ENCODE assay signal across 9 mouse cellular contexts in genomic region chr14:122462689-122463079, GRCm38 (mm10). TPM values are rescaled to one million over a fixed set of nuclear protein-coding genes. Genes with fewer than 3 reads are reported as not detected.
DNase-seq lines count a peak whose midpoint lies in the region; ATAC-seq lines count a peak whose summit lies in the region.
"Had no signal": no experiment of that assay in that cellular context is flagged by ENCODE, and none has a peak within 500 bp of the region (broad histone marks: within the 10 kb centered on the region; RNA-seq: fewer than 3 reads in every experiment).

No protein-coding gene starts in this region.

- H3K27me3 ChIP-seq in hindbrain, embryonic 10.5 days (ENCODE audit: insufficient read depth, poor library complexity, severe bottlenecking), result peaks cover 94% of the 10 kb centered on the region
- peaks cover 31% of the 10 kb centered on the region for H3K27me3 ChIP-seq in midbrain, embryonic 16.5 days (ENCODE audit: control insufficient read depth, insufficient read depth, low read depth, low read length)

- peak overlapping the region; percentile 70 for H3K4me2 ChIP-seq in midbrain, embryonic 16.5 days (ENCODE audit: low read length)

- peak overlapping the region; percentile 75 for H3K9ac ChIP-seq in midbrain, embryonic 16.5 days (ENCODE audit: low read depth, low read length)
- H3K9ac ChIP-seq: liver, embryonic 15.5 days had no signal

- H3K36me3 ChIP-seq in hindbrain, embryonic 10.5 days, result 0 out of 2 replicates have a peak, but pooled peaks cover 5% of the 10 kb centered on the region
- no peaks in the 10 kb centered on the region for H3K36me3 ChIP-seq in midbrain, embryonic 16.5 days (ENCODE audit: control insufficient read depth, insufficient read depth, low read length)
- H3K36me3 ChIP-seq: liver, embryonic 15.5 days had no signal

- peaks cover 54% of the 10 kb centered on the region for H3K4me1 ChIP-seq in hindbrain, embryonic 10.5 days (replicated peaks)
- H3K4me1 ChIP-seq in midbrain, embryonic 16.5 days (ENCODE audit: control insufficient read depth, insufficient read depth, low read length), result peaks cover 16% of the 10 kb centered on the region

- H3K4me3 ChIP-seq in hindbrain, embryonic 10.5 days, result peak overlapping the region; percentile 72
- peak overlapping the region; percentile 52 for H3K4me3 ChIP-seq in midbrain, embryonic 16.5 days (ENCODE audit: low read depth, low read length)
- H3K4me3 ChIP-seq: erythroblast, embryonic 14.5 days had no signal

- WGBS in hindbrain, embryonic 10.5 days, result 2% methylated on average over 17 of the region's 17 CpGs
- 10% methylated on average over 17 of the region's 17 CpGs for WGBS in midbrain, embryonic 16.5 days

- no peak for ATAC-seq in midbrain, embryonic 16.5 days

- peak; percentile 24 for DNase-seq in ZHBTc4 (ENCODE audit: low read depth, low spot score)
- DNase-seq in cerebellum, postnatal 36 days, result peak; percentile 44 to 54
- peak; percentile 56 for DNase-seq in hindbrain, embryonic 10.5 days (ENCODE audit: low spot score)
- no peak for DNase-seq in urinary bladder, postnatal 4 days (ENCODE audit: low spot score in 2 of 2)
- no peak for DNase-seq in spleen, postnatal 4 days (ENCODE audit: low spot score in 2 of 2)
- DNase-seq in lung, postnatal 36 days, result no peak

- no peaks in the 10 kb centered on the region for H3K9me3 ChIP-seq in hindbrain, embryonic 10.5 days
- no peaks in the 10 kb centered on the region for H3K9me3 ChIP-seq in midbrain, embryonic 16.5 days (replicated peaks; ENCODE audit: control insufficient read depth, low read length, poor library complexity, severe bottlenecking)
- H3K9me3 ChIP-seq: liver, embryonic 15.5 days had no signal

- peak overlapping the region; percentile 95 for H3K27ac ChIP-seq in hindbrain, embryonic 10.5 days
- H3K27ac ChIP-seq in midbrain, embryonic 16.5 days (ENCODE audit: low read length), result peak overlapping the region; percentile 92
- H3K27ac ChIP-seq: liver, embryonic 15.5 days had no signal

RNA-seq across cellular contexts. Expression of gene Zic5, which starts 2.8 kb away (rescaled TPM):
- polyA plus RNA-seq in hindbrain, embryonic 10.5 days (2016; fragmentation: Nextera tagmentation; extraction: Ambion mirVana), result 16.5 and 20.3 TPM in 2 replicates
- 9.5 and 29.0 TPM in 2 replicates for polyA plus RNA-seq in midbrain, embryonic 16.5 days (2015; fragmentation: Nextera tagmentation; extraction: Ambion mirVana)
- polyA plus RNA-seq: liver, embryonic 15.5 days had no signal

RNA-seq across cellular contexts. Expression of gene Gm5089, which starts 11.8 kb away (rescaled TPM):
- polyA plus RNA-seq in hindbrain, embryonic 10.5 days (2016; fragmentation: Nextera tagmentation; extraction: Ambion mirVana), result 1.9 and 2.4 TPM in 2 replicates
- 0.82 and 1.4 TPM in 2 replicates for polyA plus RNA-seq in midbrain, embryonic 16.5 days (2015; fragmentation: Nextera tagmentation; extraction: Ambion mirVana)
- polyA plus RNA-seq: erythroblast, embryonic 14.5 days; liver, embryonic 15.5 days had no signal

RNA-seq across cellular contexts. Expression of gene Zic2, which starts 12.6 kb away (rescaled TPM):
- polyA plus RNA-seq in hindbrain, embryonic 10.5 days (2016; fragmentation: Nextera tagmentation; extraction: Ambion mirVana), result 7.2 and 10.1 TPM in 2 replicates
- polyA plus RNA-seq in midbrain, embryonic 16.5 days (2015; fragmentation: Nextera tagmentation; extraction: Ambion mirVana), result 6.3 and 15.2 TPM in 2 replicates
- polyA plus RNA-seq: erythroblast, embryonic 14.5 days; liver, embryonic 15.5 days had no signal

RNA-seq across cellular contexts. Expression of gene Gm10837, which starts 27.7 kb away (rescaled TPM):
- polyA plus RNA-seq in hindbrain, embryonic 10.5 days (2016; fragmentation: Nextera tagmentation; extraction: Ambion mirVana), result 0.24 and 0.29 TPM in 2 replicates
- 0.19 and 0.93 TPM in 2 replicates for polyA plus RNA-seq in midbrain, embryonic 16.5 days (2015; fragmentation: Nextera tagmentation; extraction: Ambion mirVana)
- polyA plus RNA-seq: erythroblast, embryonic 14.5 days; liver, embryonic 15.5 days had no signal

Comparison
In these comparisons a context has a peak if more than half of its experiments do, and no peak if none do; other contexts are left out.
1. DNase-seq: peak in ZHBTc4 (single experiment), cerebellum, postnatal 36 days (2 of 2) and hindbrain, embryonic 10.5 days (single experiment); none in urinary bladder, postnatal 4 days (0 of 2), spleen, postnatal 4 days (0 of 2) and lung, postnatal 36 days (single experiment).